Mouse (Mus musculus) erythroblast, embryonic 14.5 days (primary cell): Measurements from ENCODE around the gene Ankrd34b.

Experiments used
- GATA1 ChIP-seq: IDR thresholded peaks from 2 replicates; pipeline ENCODE4 v1.6.1; 2012; ENCODE audit warnings: low read length, inconsistent platforms, mixed read lengths
- TAL1 ChIP-seq: IDR thresholded peaks from 3 replicates; pipeline ENCODE4 v1.6.1; 2012; ENCODE audit warnings: low read length, inconsistent platforms, mixed read lengths

DNA sequence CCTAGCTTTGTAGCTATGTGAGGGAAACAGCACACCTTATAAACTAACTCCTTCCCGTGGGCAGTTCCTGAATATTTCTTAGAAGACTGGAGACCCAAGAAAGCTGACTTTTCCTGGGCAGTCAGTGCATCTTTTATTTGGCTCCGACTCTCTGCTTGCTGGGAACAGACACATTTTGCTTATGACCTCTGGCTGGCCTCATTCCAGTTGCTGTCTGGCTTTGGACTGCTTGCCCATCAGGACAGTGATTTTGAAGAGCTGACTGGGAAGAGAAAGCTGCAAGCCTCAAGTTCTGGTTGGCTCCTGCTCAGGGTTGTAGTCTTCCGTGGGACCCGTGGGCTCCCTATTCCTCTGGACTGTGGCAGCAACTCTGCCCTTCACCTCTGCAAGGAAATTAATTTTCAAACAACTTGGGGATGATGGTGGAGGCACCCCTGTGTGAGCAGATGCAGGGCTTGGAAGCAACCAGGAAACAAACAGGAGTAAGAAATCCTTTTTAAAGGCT, 1.7 kb downstream of the Ankrd34b start:
- no peak for TF ChIP-seq GATA1
- no peak for TF ChIP-seq TAL1
